Mouse (Mus musculus) E14TG2a.4 (cell line): Measurements from ENCODE around the gene Tmf1.
A peak's percentile ranks its signal among the peaks of the same experiment; 100 is the strongest.

ENCODE experiments used
- CTCF ChIP-seq: conservative IDR thresholded peaks from 2 replicates; pipeline ENCODE4 v1.5.1; 2014; ENCODE audit warnings: low read length
- NANOG ChIP-seq: IDR thresholded peaks from 2 replicates; pipeline ENCODE4 v1.6.1; 2014; ENCODE audit warnings: borderline replicate concordance, low read length, mixed read lengths
- POU5F1 ChIP-seq: IDR thresholded peaks from 2 replicates; pipeline ENCODE4 v1.6.1; 2014; ENCODE audit warnings: low read length, borderline replicate concordance

- TF ChIP-seq CTCF = no peak
- TF ChIP-seq NANOG = peak; percentile 83
- no peak for TF ChIP-seq POU5F1
Measured at GRCm38 (mm10) chr6:97208406-97208805, 29.5 kb upstream of the Tmf1 start.
